Mouse (Mus musculus) heart, embryonic 11.5 days (tissue): ENCODE results near the gene Dlx3. TPM values are rescaled to one million over a fixed set of nuclear protein-coding genes. Genes with fewer than 3 reads are reported as not detected.

Experiments used
- ATAC-seq: fragments of 200-750 bp; cut with Nextera tagmentation; replicated peaks from 2 replicates; pipeline ENCODE4 v1.8.0; 2017; ENCODE audit warnings: moderate library complexity; ENCODE audit not compliant: insufficient number of reproducible peaks, low FRiP score, low TSS enrichment
- H3K27ac ChIP-seq: fragments of 300-500 bp; sonication (generic); 2 replicates; pipeline ENCODE4 v1.5.1; 2014; ENCODE audit warnings: mild to moderate bottlenecking, low read depth, low read length
- H3K27me3 ChIP-seq: fragments of 300-500 bp; sonication (generic); 2 replicates; pipeline ENCODE4 v1.6.1; 2014; ENCODE audit warnings: mild to moderate bottlenecking, low read length, mixed read lengths; ENCODE audit not compliant: control insufficient read depth, insufficient read depth
- H3K36me3 ChIP-seq: fragments of 300-500 bp; sonication (generic); 2 replicates; pipeline ENCODE4 v1.6.1; 2014; ENCODE audit warnings: mild to moderate bottlenecking, low read length, moderate library complexity, mixed read lengths; ENCODE audit not compliant: control insufficient read depth, insufficient read depth
- H3K4me1 ChIP-seq: fragments of 300-500 bp; sonication (generic); 2 replicates; pipeline ENCODE4 v1.6.1; 2014; ENCODE audit warnings: low read length; ENCODE audit not compliant: control insufficient read depth, insufficient read depth
- H3K4me2 ChIP-seq: fragments of 300-500 bp; sonication (generic); 2 replicates; pipeline ENCODE4 v1.6.1; 2014; ENCODE audit warnings: mild to moderate bottlenecking, moderate library complexity
- H3K4me3 ChIP-seq: fragments of 300-500 bp; sonication (generic); 2 replicates; pipeline ENCODE4 v1.5.1; 2014; ENCODE audit warnings: low read depth, low read length
- H3K9ac ChIP-seq: fragments of 300-500 bp; sonication (generic); 2 replicates; pipeline ENCODE4 v1.6.1; 2014; ENCODE audit warnings: mild to moderate bottlenecking, low read depth, low read length, moderate library complexity
- H3K9me3 ChIP-seq: fragments of 300-500 bp; sonication (generic); replicated peaks from 2 replicates; pipeline ENCODE4 v1.6.1; 2016; ENCODE audit warnings: low read length; ENCODE audit not compliant: control insufficient read depth
- WGBS: fragments of 180-500 bp; shearing (Covaris S2); extraction: QIAGEN DNeasy Blood & Tissue Kit; methylation state at CpG from one replicate; pipeline ENCODE4 v1.1.7; 2014; ENCODE audit not compliant: insufficient replicate concordance; 5-methylcytosine and 5-hydroxymethylcytosine counted together
- polyA plus RNA-seq: library from polyadenylated mRNA; unstranded; fragments of >200 nt; fragmentation: Nextera tagmentation; extraction: Ambion mirVana; gene quantifications from 2 replicates; pipeline ENCODE4 v1.2.1, GENCODE M21; 2014

The Dlx3 gene
- polyA plus RNA-seq, 1 experiment from 2014 or later = 0.40 TPM

GRCm38 (mm10) chr11:95076041-95076535 lies 43.8 kb upstream of the Dlx3 start:
- H3K4me3 ChIP-seq = peak overlapping the region; percentile 72
- under 1% methylated on average over 42 of the region's 42 CpGs for WGBS
- peak overlapping the region; percentile 90 for H3K4me2 ChIP-seq
- peaks cover 13% of the 10 kb centered on the region for H3K27me3 ChIP-seq
- peaks cover 53% of the 10 kb centered on the region for H3K4me1 ChIP-seq
- ATAC-seq = 0 out of 2 replicates have a peak, but pooled peaks have one; percentile 5
- no peaks in the 10 kb centered on the region for H3K9me3 ChIP-seq
- H3K27ac ChIP-seq = peak overlapping the region; percentile 46; the same call in 1 of the 2 replicates
- H3K9ac ChIP-seq = peak overlapping the region; percentile 77
- no peaks in the 10 kb centered on the region for H3K36me3 ChIP-seq

- Histone ChIP-seq H3K27ac (peak within 1 kb of the TSS; percentile 46; the same call in 1 of the 2 replicates), H3K4me3 (peak within 1 kb of the TSS; percentile 72), H3K9ac (peak within 1 kb of the TSS; percentile 77), H3K9me3 (no peaks in the 10 kb centered on the region), H3K4me1 (peaks cover 49% of the 10 kb centered on the region), H3K36me3 (no peaks in the 10 kb centered on the region), H3K27me3 (peaks cover 13% of the 10 kb centered on the region), H3K4me2 (peak within 1 kb of the TSS; percentile 90)
- ATAC-seq = peak; percentile 64
- under 1% methylated on average over 44 of the region's 51 CpGs for WGBS
These were observed 43.3 kb upstream of the Dlx3 start, which contains the start of gene Itga3 for GRCm38 (mm10) chr11:95076536-95077111. Itga3 (minus strand) TSS chr11:95076801.

GRCm38 (mm10) chr11:95077956-95078355 lies 42.0 kb upstream of the Dlx3 start:
- ATAC-seq = no peak
- Histone ChIP-seq H3K4me3 (no peak overlapping the region), H3K4me2 (no peak overlapping the region), H3K27me3 (peaks cover 13% of the 10 kb centered on the region), H3K4me1 (peaks cover 36% of the 10 kb centered on the region), H3K36me3 (no peaks in the 10 kb centered on the region), H3K27ac (no peak overlapping the region), H3K9ac (no peak overlapping the region), H3K9me3 (no peaks in the 10 kb centered on the region)
- WGBS = 64% methylated on average over 7 of the region's 7 CpGs

GRCm38 (mm10) chr11:95079256-95079875 lies 40.6 kb upstream of the Dlx3 start:
- no peak for ATAC-seq
- Histone ChIP-seq H3K27me3 (peaks cover 10% of the 10 kb centered on the region), H3K36me3 (no peaks in the 10 kb centered on the region), H3K4me1 (peaks cover 33% of the 10 kb centered on the region), H3K4me2 (peak overlapping the region; percentile 10), H3K27ac (no peak overlapping the region), H3K4me3 (no peak overlapping the region), H3K9ac (peak overlapping the region; percentile 44; the same call in 1 of the 2 replicates), H3K9me3 (no peaks in the 10 kb centered on the region)
- 25% methylated on average over 6 of the region's 6 CpGs for WGBS

- peaks cover 4% of the 10 kb centered on the region; the same call in 1 of the 2 replicates for H3K27me3 ChIP-seq
- no peak overlapping the region for H3K9ac ChIP-seq
- no peak overlapping the region for H3K4me2 ChIP-seq
- WGBS = 79% methylated on average over 6 of the region's 6 CpGs
- H3K4me1 ChIP-seq = peaks cover 25% of the 10 kb centered on the region
- H3K4me3 ChIP-seq = no peak overlapping the region
- ATAC-seq = no peak
- no peaks in the 10 kb centered on the region for H3K36me3 ChIP-seq
- no peaks in the 10 kb centered on the region for H3K9me3 ChIP-seq
- no peak overlapping the region for H3K27ac ChIP-seq
These were observed 39.1 kb upstream of the Dlx3 start for GRCm38 (mm10) chr11:95080783-95081182.

- Histone ChIP-seq H3K4me1 (peaks cover 34% of the 10 kb centered on the region), H3K9me3 (no peaks in the 10 kb centered on the region), H3K36me3 (no peaks in the 10 kb centered on the region), H3K4me3 (no peak overlapping the region), H3K4me2 (no peak overlapping the region), H3K27ac (no peak overlapping the region), H3K9ac (no peak overlapping the region), H3K27me3 (no peaks in the 10 kb centered on the region)
- no peak for ATAC-seq
- 80% methylated on average over 7 of the region's 7 CpGs for WGBS
These were observed 37.0 kb upstream of the Dlx3 start for GRCm38 (mm10) chr11:95082896-95083295.

- H3K9ac ChIP-seq = no peak overlapping the region
- no peak overlapping the region for H3K27ac ChIP-seq
- no peak overlapping the region for H3K4me2 ChIP-seq
- no peaks in the 10 kb centered on the region for H3K9me3 ChIP-seq
- no peaks in the 10 kb centered on the region for H3K36me3 ChIP-seq
- no peak for ATAC-seq
- no peak overlapping the region for H3K4me3 ChIP-seq
- H3K4me1 ChIP-seq = peaks cover 37% of the 10 kb centered on the region
- 20% methylated on average over 4 of the region's 4 CpGs for WGBS
- H3K27me3 ChIP-seq = no peaks in the 10 kb centered on the region
These were observed 35.7 kb upstream of the Dlx3 start for GRCm38 (mm10) chr11:95084175-95084574.

- 36% methylated on average over 5 of the region's 5 CpGs for WGBS
- H3K4me2 ChIP-seq = no peak overlapping the region
- no peak for ATAC-seq
- no peaks in the 10 kb centered on the region for H3K27me3 ChIP-seq
- H3K9me3 ChIP-seq = no peaks in the 10 kb centered on the region
- no peak overlapping the region for H3K27ac ChIP-seq
- H3K4me1 ChIP-seq = peaks cover 30% of the 10 kb centered on the region
- H3K4me3 ChIP-seq = no peak overlapping the region
- H3K36me3 ChIP-seq = no peaks in the 10 kb centered on the region
- no peak overlapping the region for H3K9ac ChIP-seq
These were observed 35.0 kb upstream of the Dlx3 start for GRCm38 (mm10) chr11:95084811-95085382.
